Mouse (Mus musculus) heart, adult 2 months (tissue): ENCODE measurements around the gene Gigyf1.

ENCODE experiments used
- CTCF ChIP-seq: fragments of 200-600 bp; IDR thresholded peaks from 2 replicates; pipeline ENCODE4 v1.8.1; 2022; ENCODE audit warnings: antibody characterized with exemption, mild to moderate bottlenecking, moderate library complexity
- EP300 ChIP-seq: fragments of 200-500 bp; IDR thresholded peaks from 2 replicates; pipeline ENCODE4 v1.6.1; 2011; ENCODE audit warnings: low read depth, low read length, control low read depth; ENCODE audit not compliant: insufficient read depth

DNA sequence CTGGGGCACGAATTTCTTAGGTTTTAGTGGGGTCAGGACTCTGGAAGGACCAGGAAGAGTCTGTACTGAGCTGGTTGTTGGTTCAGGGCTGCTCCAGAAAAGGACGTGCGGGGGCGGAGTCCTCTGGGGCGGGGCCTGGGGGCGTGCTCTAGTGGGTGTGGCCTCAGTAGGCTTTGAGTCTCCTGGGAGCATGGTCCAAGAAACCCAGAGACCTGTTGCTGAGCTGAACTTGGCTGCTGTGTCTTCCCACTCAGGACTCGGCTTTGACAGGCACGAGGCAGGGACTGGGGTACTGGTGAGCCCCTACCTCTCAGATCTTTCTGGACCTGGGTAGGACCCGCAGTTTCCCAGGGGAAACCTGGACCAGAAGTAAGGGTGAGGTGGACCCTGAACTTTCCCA lies 51.3 kb downstream of the Gigyf1 start, which contains the start of gene Tfr2:
- TF ChIP-seq CTCF (no peak), EP300 (no peak)
